Mouse (Mus musculus): ENCODE data around the gene Tnfrsf21.

DNA sequence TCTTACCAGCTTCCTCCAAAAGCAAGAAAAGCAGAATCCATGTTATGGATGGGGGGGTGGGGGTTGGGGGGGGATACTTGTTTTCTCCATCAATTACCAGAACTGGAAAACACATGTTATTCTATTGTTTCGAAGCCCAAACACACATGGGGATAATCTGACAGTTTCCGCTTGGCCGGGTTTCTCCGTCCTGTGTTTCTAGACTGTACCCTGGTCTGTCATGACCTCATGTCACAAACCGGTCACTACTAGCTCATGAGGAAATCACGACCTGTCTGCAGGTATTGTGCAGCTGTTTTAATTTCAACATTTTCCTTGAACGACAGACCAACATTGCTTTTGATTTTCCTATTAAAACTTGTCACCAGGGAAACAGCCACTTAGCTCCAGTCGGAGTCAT, 58.7 kb downstream of the Tnfrsf21 start:
- no peak for TF ChIP-seq CTCF (IDR thresholded peaks at IDR 0.05; ENCODE audit: extremely low read depth, insufficient read depth, insufficient read length, insufficient replicate concordance)
- TF ChIP-seq POLR2A (IDR thresholded peaks at IDR 0.05; ENCODE audit: low read depth, low read length): no peak
